Mouse (Mus musculus) testis, adult 2 months (tissue): ENCODE measurements at regions not wholly inside any gene's neighbourhood (a gene's known extent, or its start where the extent isn't known, plus 50 kb on each side); places are given as distances from the start of the nearest gene placed in this dataset.

Experiments
- CTCF ChIP-seq: fragments of 200-500 bp; IDR thresholded peaks from 2 replicates; pipeline ENCODE4 v1.5.1; 2012; ENCODE audit warnings: low read depth, mild to moderate bottlenecking, inconsistent platforms, low read length, moderate library complexity; ENCODE audit not compliant: control insufficient read depth, insufficient read depth, insufficient replicate concordance
- POLR2A ChIP-seq: fragments of 200-500 bp; IDR thresholded peaks from 2 replicates; pipeline ENCODE4 v1.6.1; 2012; ENCODE audit warnings: low read depth, mild to moderate bottlenecking, inconsistent platforms, low read length, moderate library complexity; ENCODE audit not compliant: control insufficient read depth

DNA sequence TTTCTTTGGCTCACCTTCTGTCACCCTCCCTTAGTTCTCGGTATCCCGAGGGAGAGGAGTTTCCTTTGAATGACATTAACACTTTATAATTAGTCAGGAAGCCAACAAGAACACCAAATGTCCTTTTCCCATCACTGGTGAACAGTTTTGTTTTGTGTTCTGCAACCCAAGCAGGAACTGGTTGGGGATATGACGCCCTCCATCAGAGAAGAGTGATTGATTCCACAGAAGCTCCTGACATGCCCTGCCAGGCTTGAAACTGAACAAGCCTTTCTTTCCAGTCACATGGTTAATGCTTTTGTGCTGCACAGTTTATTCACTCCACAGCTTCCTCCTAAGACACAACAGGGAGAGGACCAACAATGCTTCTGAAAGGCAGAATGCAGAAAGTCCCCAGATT, 57.8 kb downstream of the Tmsb4x start:
- no peak for TF ChIP-seq CTCF
- TF ChIP-seq POLR2A = no peak
